Mouse (Mus musculus) liver, adult 10 weeks (tissue): ENCODE data around the gene Il6ra. TPM values are rescaled to one million over a fixed set of nuclear protein-coding genes. Genes with fewer than 3 reads are reported as not detected.

ENCODE experiments used
- polyA plus RNA-seq: library from polyadenylated mRNA; stranded (reverse); fragments of 350-450 nt; fragmentation: Illumina TruSeq; extraction: RNeasy Lipid Tissue Mini Kit (QIAGEN cat#74804); gene quantifications from one replicate; pipeline ENCODE4 v1.2.3, GENCODE M21; 2014; ENCODE audit warnings: low read depth, low replicate concordance

The Il6ra gene
- polyA plus RNA-seq = 8.3 TPM

DNA sequence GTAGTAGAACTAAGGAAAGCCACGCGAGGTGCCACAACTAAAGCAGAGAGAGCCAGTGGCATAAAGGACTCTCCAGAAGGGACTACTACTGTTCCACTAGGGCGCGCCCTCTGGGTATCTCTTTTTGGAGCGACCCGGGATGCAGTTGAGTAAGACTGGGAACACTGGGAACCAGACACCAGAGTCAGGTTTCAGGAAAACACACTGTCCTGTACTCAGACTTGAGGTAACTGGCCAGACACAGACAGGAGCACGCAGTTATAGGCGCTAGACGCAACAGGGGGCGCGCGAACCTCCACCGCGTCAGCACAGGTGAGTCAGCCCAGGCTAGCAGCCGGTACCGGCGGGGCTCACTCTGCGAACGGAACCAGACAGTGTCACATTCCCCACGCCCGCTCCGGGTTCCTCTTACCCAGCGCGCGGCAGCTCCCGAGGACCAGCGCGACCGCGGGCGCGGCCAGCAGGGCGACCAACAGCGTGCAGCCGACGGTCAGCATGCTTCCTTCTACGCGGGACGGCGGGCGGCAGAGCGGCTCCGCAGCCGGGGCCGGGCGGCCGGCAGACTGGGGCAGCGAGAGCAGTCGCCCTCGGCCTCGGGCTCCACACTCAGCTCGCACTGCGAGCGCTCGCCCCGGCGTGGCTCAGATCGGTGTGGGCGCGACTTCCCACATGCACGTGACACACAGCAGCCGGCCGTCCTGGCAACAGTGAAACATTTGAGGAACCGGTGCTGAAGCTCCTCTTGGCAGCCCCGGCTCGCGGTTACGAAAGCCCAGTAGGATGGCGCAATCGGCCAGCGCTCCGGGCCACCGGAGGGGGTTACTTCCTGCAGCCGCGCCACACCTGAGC, at the start of gene Il6ra:
Gene Il6ra (minus strand): TSS at position 654 of the 849 bp plus-strand sequence.

DNA sequence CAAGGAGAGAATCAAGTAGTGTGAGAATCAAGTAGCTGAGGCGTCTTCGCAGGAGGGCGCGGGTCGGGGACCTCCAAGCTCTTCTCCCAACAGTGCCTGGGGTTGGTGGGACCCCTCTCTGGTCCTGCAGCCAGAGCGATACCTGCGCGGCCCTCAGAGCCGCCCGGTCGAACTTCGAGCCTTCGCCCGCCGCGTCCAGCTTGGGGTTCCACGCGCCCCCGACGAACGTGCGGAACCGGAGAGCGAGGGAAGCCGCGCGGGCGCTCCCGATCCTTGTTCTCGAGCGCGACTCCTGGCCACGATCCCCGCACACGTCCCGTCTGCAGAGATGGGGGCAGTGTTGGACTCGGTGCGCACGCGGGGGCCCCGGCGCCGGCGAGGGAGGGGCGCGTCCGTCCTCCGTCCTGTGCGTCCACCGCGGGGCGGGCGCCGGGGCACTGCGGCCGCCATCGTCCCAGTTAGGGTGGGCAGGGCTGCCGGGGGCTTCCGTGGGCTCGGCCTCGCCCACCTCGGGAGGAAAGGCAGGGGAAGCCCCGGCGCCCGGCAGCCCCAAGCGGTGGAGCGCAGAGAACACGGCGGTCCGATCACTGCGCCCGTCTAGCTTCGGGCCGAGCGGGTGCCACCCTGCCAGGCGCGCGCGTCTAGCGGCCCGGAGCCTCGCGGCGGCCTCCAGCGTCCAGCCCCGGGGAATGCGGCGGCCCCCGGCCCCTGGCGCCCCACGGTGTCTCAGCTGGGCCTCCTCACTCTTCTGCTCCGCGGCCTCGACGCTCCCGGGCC, 82.0 kb downstream of the Il6ra start, which contains the start of gene She:
Gene She (plus strand): TSS at position 556 of the 777 bp plus-strand sequence.

Other genes with a start within 250 kb of the Il6ra start
- 2.7 TPM for gene Adar, start 198.2 kb downstream of the Il6ra start, polyA plus RNA-seq
- gene Chrnb2, start 148.6 kb downstream of the Il6ra start, polyA plus RNA-seq = 0.24 TPM
- 36.6 TPM for gene Ube2q1, start 139.6 kb downstream of the Il6ra start, polyA plus RNA-seq
- gene She, start 81.8 kb downstream of the Il6ra start, polyA plus RNA-seq = 2.3 TPM
- 0.90 TPM for gene Atp8b2, start 50.3 kb upstream of the Il6ra start, polyA plus RNA-seq
- 68.6 TPM for gene Hax1, start 85.6 kb upstream of the Il6ra start, polyA plus RNA-seq
- 60.0 TPM for gene 4933434E20Rik, start 138.4 kb upstream of the Il6ra start, polyA plus RNA-seq
- gene Ubap2l, start 139.4 kb upstream of the Il6ra start, polyA plus RNA-seq = 36.7 TPM
- gene Tpm3, start 159.5 kb upstream of the Il6ra start, polyA plus RNA-seq = 75.3 TPM
- gene Nup210l, start 190.9 kb upstream of the Il6ra start, polyA plus RNA-seq = not detected